Mouse (Mus musculus) hindbrain, embryonic 16.5 days (tissue): ENCODE measurements around the gene Ttc16. TPM values are rescaled to one million over a fixed set of nuclear protein-coding genes. Genes with fewer than 3 reads are reported as not detected.

Source experiments
- ATAC-seq: fragments of 200-750 bp; cut with Nextera tagmentation; 2 replicates; pipeline ENCODE4 v1.8.0; 2017; ENCODE audit warnings: moderate TSS enrichment, moderate library complexity
- H3K27ac ChIP-seq: fragments of 300-500 bp; sonication (generic); 2 replicates; pipeline ENCODE4 v1.5.1; 2014; ENCODE audit warnings: low read depth, mild to moderate bottlenecking, control low read depth, low read length, moderate library complexity
- H3K27me3 ChIP-seq: fragments of 300-500 bp; sonication (generic); replicated peaks from 2 replicates; pipeline ENCODE4 v1.6.1; 2014; ENCODE audit warnings: low read length; ENCODE audit not compliant: control insufficient read depth, insufficient read depth
- H3K36me3 ChIP-seq: fragments of 300-500 bp; sonication (generic); 2 replicates; pipeline ENCODE4 v1.6.1; 2014; ENCODE audit warnings: mild to moderate bottlenecking, low read length, moderate library complexity, mixed read lengths; ENCODE audit not compliant: control insufficient read depth, insufficient read depth
- H3K4me1 ChIP-seq: fragments of 300-500 bp; sonication (generic); 2 replicates; pipeline ENCODE4 v1.6.1; 2014; ENCODE audit warnings: low read depth, low read length; ENCODE audit not compliant: control insufficient read depth, insufficient read depth
- H3K4me2 ChIP-seq: fragments of 300-500 bp; sonication (generic); 2 replicates; pipeline ENCODE4 v1.6.1; 2014; ENCODE audit warnings: mild to moderate bottlenecking, low read length, control low read depth, moderate library complexity
- H3K4me3 ChIP-seq: fragments of 300-500 bp; sonication (generic); 2 replicates; pipeline ENCODE4 v1.5.1; 2014; ENCODE audit warnings: mild to moderate bottlenecking, low read length, control low read depth, moderate library complexity
- H3K9ac ChIP-seq: fragments of 300-500 bp; sonication (generic); 2 replicates; pipeline ENCODE4 v1.6.1; 2014; ENCODE audit warnings: low read depth, mild to moderate bottlenecking, control low read depth, low read length, moderate library complexity
- H3K9me3 ChIP-seq: fragments of 300-500 bp; sonication (generic); 2 replicates; pipeline ENCODE4 v1.6.1; 2014; ENCODE audit warnings: mild to moderate bottlenecking, low read length, moderate library complexity; ENCODE audit not compliant: control insufficient read depth
- WGBS: fragments of 180-500 bp; shearing (Covaris S2); extraction: QIAGEN DNeasy Blood & Tissue Kit; methylation state at CpG from one replicate; pipeline ENCODE4 v1.1.7; 2014; 5-methylcytosine and 5-hydroxymethylcytosine counted together
- microRNA counts: library from miRNA; unstranded; fragments of <30 nt; microRNA quantifications from one replicate; lab custom pipeline; 2016
- microRNA-seq: library from miRNA; unstranded; fragments of <30 nt; microRNA quantifications from one replicate; pipeline ENCODE4, GENCODE M21; 2017
- polyA plus RNA-seq: library from polyadenylated mRNA; unstranded; fragments of >200 nt; fragmentation: Nextera tagmentation; extraction: Ambion mirVana; gene quantifications from 2 replicates; pipeline ENCODE4 v1.2.1, GENCODE M21; 2015

The Ttc16 gene
- polyA plus RNA-seq, 1 experiment from 2014 or later = 0.53 TPM

- Histone ChIP-seq H3K9ac (no peak overlapping the region), H3K4me3 (no peak overlapping the region), H3K36me3 (peaks cover 26% of the 10 kb centered on the region), H3K4me2 (no peak overlapping the region), H3K27me3 (no peaks in the 10 kb centered on the region), H3K27ac (no peak overlapping the region), H3K9me3 (no peaks in the 10 kb centered on the region), H3K4me1 (peaks cover 25% of the 10 kb centered on the region)
- ATAC-seq = no peak
- 86% methylated on average over 5 of the region's 5 CpGs for WGBS
Measured at GRCm38 (mm10) chr2:32710425-32710824, 65.0 kb downstream of the Ttc16 start.

- no peak overlapping the region for H3K4me2 ChIP-seq
- no peak for ATAC-seq
- H3K9ac ChIP-seq = no peak overlapping the region
- no peak overlapping the region for H3K4me3 ChIP-seq
- no peak overlapping the region for H3K27ac ChIP-seq
- 93% methylated on average over 20 of the region's 20 CpGs for whole genome bisulfite sequencing
- H3K27me3 ChIP-seq = no peaks in the 10 kb centered on the region
- H3K4me1 ChIP-seq = peaks cover 22% of the 10 kb centered on the region
- H3K36me3 ChIP-seq = peaks cover 29% of the 10 kb centered on the region
- H3K9me3 ChIP-seq = no peaks in the 10 kb centered on the region
Measured at GRCm38 (mm10) chr2:32709521-32710137, 65.8 kb downstream of the Ttc16 start.

- Histone ChIP-seq H3K36me3 (peaks cover 29% of the 10 kb centered on the region), H3K27me3 (no peaks in the 10 kb centered on the region), H3K4me1 (peaks cover 12% of the 10 kb centered on the region), H3K4me2 (no peak overlapping the region), H3K9me3 (no peaks in the 10 kb centered on the region), H3K4me3 (no peak overlapping the region), H3K9ac (no peak overlapping the region), H3K27ac (no peak overlapping the region)
- WGBS = 44% methylated on average over 3 of the region's 3 CpGs
- ATAC-seq = no peak
Measured at GRCm38 (mm10) chr2:32708643-32709042, 66.8 kb downstream of the Ttc16 start.

MicroRNA genes within 50 kb of the gene (microRNA counts, 519-probe panel; counts per million panel counts)
- microRNA mmu-miR-2861 (lab: Ali Mortazavi, UCI) = 1,926 counts per million, percentile 24 among the panel's probes with 10 or more counts

Small RNA genes within 50 kb of the gene (microRNA-seq; reads per million reads assigned to microRNA genes)
- not detected for gene Mir2861
- not detected for gene Mir3960

Other genes with a start within 250 kb of the Ttc16 start
- gene Fam102a, start 240.3 kb downstream of the Ttc16 start, polyA plus RNA-seq = 7.3 and 7.9 TPM in 2 replicates
- 142 and 150 TPM in 2 replicates for gene Dpm2, start 204.8 kb downstream of the Ttc16 start, polyA plus RNA-seq
- gene Pip5kl1, start 200.8 kb downstream of the Ttc16 start, polyA plus RNA-seq = 16.9 and 20.4 TPM in 2 replicates
- gene 9430097D07Rik, start 199.9 kb downstream of the Ttc16 start, polyA plus RNA-seq = 0.72 and 1.6 TPM in 2 replicates
- gene St6galnac4, start 188.5 kb downstream of the Ttc16 start, polyA plus RNA-seq = 49.6 and 54.3 TPM in 2 replicates
- gene St6galnac6, start 175.9 kb downstream of the Ttc16 start, polyA plus RNA-seq = 29.5 and 35.4 TPM in 2 replicates
- gene Ak1, start 153.9 kb downstream of the Ttc16 start, polyA plus RNA-seq = 111 and 117 TPM in 2 replicates
- gene Eng, start 129.0 kb downstream of the Ttc16 start, polyA plus RNA-seq = 34.2 and 39.5 TPM in 2 replicates
- 20.2 and 20.9 TPM in 2 replicates for gene Fpgs, start 71.5 kb downstream of the Ttc16 start, polyA plus RNA-seq
- 63.6 and 69.4 TPM in 2 replicates for gene Cdk9, start 62.6 kb downstream of the Ttc16 start, polyA plus RNA-seq
- gene Sh2d3c, start 54.6 kb downstream of the Ttc16 start, polyA plus RNA-seq = 58.5 and 58.6 TPM in 2 replicates
- 2.6 and 3.4 TPM in 2 replicates for gene 6330409D20Rik, start 34.6 kb downstream of the Ttc16 start, polyA plus RNA-seq
- 50.8 and 56.9 TPM in 2 replicates for gene Tor2a, start 18.4 kb downstream of the Ttc16 start, polyA plus RNA-seq
- 6.5 and 6.8 TPM in 2 replicates for gene Ptrh1, start 153 bp upstream of the Ttc16 start, polyA plus RNA-seq
- gene Cfap157, start 8.8 kb upstream of the Ttc16 start, polyA plus RNA-seq = 0.75 and 1.1 TPM in 2 replicates
- gene Stxbp1, start 71.6 kb upstream of the Ttc16 start, polyA plus RNA-seq = 357 and 362 TPM in 2 replicates
- gene Fam129b, start 100.5 kb upstream of the Ttc16 start, polyA plus RNA-seq = 31.7 and 37.0 TPM in 2 replicates
- 78.7 and 85.4 TPM in 2 replicates for gene Rpl12, start 185.9 kb upstream of the Ttc16 start, polyA plus RNA-seq
- gene Lrsam1, start 186.0 kb upstream of the Ttc16 start, polyA plus RNA-seq = 24.5 and 28.3 TPM in 2 replicates
- 23.2 and 26.0 TPM in 2 replicates for gene Slc2a8, start 206.4 kb upstream of the Ttc16 start, polyA plus RNA-seq